Mouse (Mus musculus): ENCODE data around the gene Memo1. TPM values are rescaled to one million over a fixed set of nuclear protein-coding genes. Genes with fewer than 3 reads are reported as not detected.

Gene Memo1
- total RNA-seq, 1 experiment = 66.7 TPM

DNA sequence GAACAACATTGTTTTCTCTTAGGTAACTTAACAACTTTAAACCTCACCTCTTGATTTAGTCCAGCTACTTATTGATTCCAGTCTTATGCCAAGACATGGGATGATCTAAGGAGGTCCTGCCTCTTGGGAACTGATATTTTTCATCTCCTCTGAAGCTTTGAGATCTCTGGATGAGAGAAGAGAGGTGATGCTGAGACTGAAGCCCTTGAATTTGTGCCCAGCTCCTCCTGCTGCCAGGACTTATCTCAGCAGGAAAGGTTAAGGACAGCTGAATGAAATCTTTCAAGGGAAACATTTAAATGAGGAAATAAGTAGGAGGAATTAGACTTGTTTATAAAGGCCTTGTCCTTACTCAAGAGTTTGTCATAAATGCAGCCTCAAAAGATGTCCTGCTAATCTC, 121.6 kb downstream of the Memo1 start:
- no peak overlapping the region for H3K9ac ChIP-seq (ENCODE audit: insufficient read depth, low read depth, low read length, poor library complexity, severe bottlenecking)
- no peak overlapping the region for H3K4me3 ChIP-seq (ENCODE audit: insufficient read depth in 1 of 2, low read depth in 1 of 2, low read length in 2 of 2, poor library complexity in 1 of 2, severe bottlenecking in 1 of 2)
- TF ChIP-seq MAFK (IDR thresholded peaks at IDR 0.05; ENCODE audit: insufficient read depth, low read depth, low read length) (no peak), HCFC1 (IDR thresholded peaks at IDR 0.05; ENCODE audit: borderline replicate concordance, insufficient read depth, low read length) (no peak), CHD2 (IDR thresholded peaks at IDR 0.05; ENCODE audit: low read depth, low read length) (no peak), ZNF384 (IDR thresholded peaks at IDR 0.05; ENCODE audit: low read depth, low read length) (no peak), ZC3H11A (IDR thresholded peaks at IDR 0.05; ENCODE audit: borderline replicate concordance, low read depth, low read length) (no peak)
- no peak for DNase-seq (ENCODE audit: low read depth, low spot score)
- H3K4me1 ChIP-seq (ENCODE audit: control insufficient read depth in 2 of 2, insufficient read depth in 2 of 2, low read length in 2 of 2, poor library complexity in 1 of 2) = no peaks in the 10 kb centered on the region
- no peak overlapping the region for H3K27ac ChIP-seq (ENCODE audit: insufficient read depth, low read depth, low read length, poor library complexity, severe bottlenecking)
- in situ Hi-C loops (cut with MboI; ENCODE audit: low sequenced_read_pairs in 2 of 2, unreplicated experiment in 2 of 2) = no loop called here
- H3K36me3 ChIP-seq (ENCODE audit: control insufficient read depth, insufficient read depth, low read length, poor library complexity, severe bottlenecking) = no peaks in the 10 kb centered on the region
- H3K9me3 ChIP-seq (ENCODE audit: control insufficient read depth, insufficient read depth, low read depth, low read length) = no peaks in the 10 kb centered on the region

DNA sequence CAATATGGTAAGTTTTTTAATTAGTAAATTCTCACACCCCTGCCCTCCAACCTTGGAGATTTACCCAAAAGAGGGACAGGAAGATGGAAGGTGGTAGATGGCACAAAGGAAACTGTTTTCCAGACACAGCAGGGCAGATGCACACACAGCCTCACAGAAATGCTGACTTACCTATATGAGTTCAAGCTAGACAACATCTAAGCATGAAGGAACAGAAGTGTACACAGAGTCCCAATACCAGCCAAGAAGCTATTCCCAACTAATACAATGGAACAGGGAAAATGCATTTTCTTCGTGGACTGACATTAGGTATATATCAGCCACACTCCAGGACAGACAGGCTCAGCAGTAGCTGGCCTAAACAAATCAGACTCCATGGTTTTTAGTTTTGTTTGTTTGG, 122.5 kb downstream of the Memo1 start:
- H3K4me1 ChIP-seq (ENCODE audit: control insufficient read depth in 2 of 2, insufficient read depth in 2 of 2, low read length in 2 of 2, poor library complexity in 1 of 2) = no peaks in the 10 kb centered on the region
- H3K9ac ChIP-seq (ENCODE audit: insufficient read depth, low read depth, low read length, poor library complexity, severe bottlenecking) = no peak overlapping the region
- DNase-seq (ENCODE audit: low read depth, low spot score) = no peak
- no peak overlapping the region for H3K27ac ChIP-seq (ENCODE audit: insufficient read depth, low read depth, low read length, poor library complexity, severe bottlenecking)
- H3K9me3 ChIP-seq (ENCODE audit: control insufficient read depth, insufficient read depth, low read depth, low read length) = no peaks in the 10 kb centered on the region
- H3K36me3 ChIP-seq (ENCODE audit: control insufficient read depth, insufficient read depth, low read length, poor library complexity, severe bottlenecking) = no peaks in the 10 kb centered on the region
- TF ChIP-seq ZNF384 (IDR thresholded peaks at IDR 0.05; ENCODE audit: low read depth, low read length) = no peak
- no peak for TF ChIP-seq CHD2 (IDR thresholded peaks at IDR 0.05; ENCODE audit: low read depth, low read length)
- TF ChIP-seq HCFC1 (IDR thresholded peaks at IDR 0.05; ENCODE audit: borderline replicate concordance, insufficient read depth, low read length) = no peak
- in situ Hi-C loops (cut with MboI; ENCODE audit: low sequenced_read_pairs in 2 of 2, unreplicated experiment in 2 of 2) = no loop called here
- no peak overlapping the region for H3K4me3 ChIP-seq (ENCODE audit: insufficient read depth in 1 of 2, low read depth in 1 of 2, low read length in 2 of 2, poor library complexity in 1 of 2, severe bottlenecking in 1 of 2)

DNA sequence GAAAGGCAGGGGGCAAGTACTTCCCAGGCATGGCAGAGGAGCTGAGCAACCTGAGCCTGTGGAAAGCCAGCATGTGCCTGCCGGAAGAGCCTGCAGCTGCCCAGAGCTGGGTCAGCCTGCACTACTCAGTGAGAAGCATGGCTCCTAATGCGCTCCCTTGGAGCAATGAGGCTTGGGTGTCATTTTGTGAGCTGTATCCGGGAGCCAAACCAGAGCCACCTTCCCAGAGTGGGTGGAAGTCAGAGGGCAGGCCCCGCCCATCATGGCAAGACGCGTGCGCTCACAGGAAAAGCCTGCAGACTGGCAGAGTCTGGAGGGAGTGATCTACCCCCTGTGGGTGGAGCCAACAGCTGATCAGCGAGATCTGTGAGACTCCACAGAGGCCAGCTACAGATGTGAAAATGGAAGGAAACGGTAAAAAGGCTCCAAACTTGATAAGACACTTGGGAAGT, 135.9 kb downstream of the Memo1 start:
- Histone ChIP-seq H3K9me3 (ENCODE audit: control insufficient read depth, insufficient read depth, low read depth, low read length) (no peaks in the 10 kb centered on the region), H3K4me3 (ENCODE audit: insufficient read depth in 1 of 2, low read depth in 1 of 2, low read length in 2 of 2, poor library complexity in 1 of 2, severe bottlenecking in 1 of 2) (peak overlapping the region; percentile 40 to 70), H3K4me1 (ENCODE audit: control insufficient read depth in 2 of 2, insufficient read depth in 2 of 2, low read length in 2 of 2, poor library complexity in 1 of 2) (no peaks in the 10 kb centered on the region; a peak in 1 of 4 replicates), H3K9ac (ENCODE audit: insufficient read depth, low read depth, low read length, poor library complexity, severe bottlenecking) (no peak overlapping the region; the same call in 1 of the 2 replicates), H3K27ac (ENCODE audit: insufficient read depth, low read depth, low read length, poor library complexity, severe bottlenecking) (no peak overlapping the region), H3K36me3 (ENCODE audit: control insufficient read depth, insufficient read depth, low read length, poor library complexity, severe bottlenecking) (no peaks in the 10 kb centered on the region)
- DNase-seq (ENCODE audit: low read depth, low spot score) = peak; percentile 44
- in situ Hi-C loops (cut with MboI; ENCODE audit: low sequenced_read_pairs in 2 of 2, unreplicated experiment in 2 of 2) = no loop called here
- TF ChIP-seq ZNF384 (IDR thresholded peaks at IDR 0.05; ENCODE audit: low read depth, low read length) = no peak
- no peak for TF ChIP-seq MAFK (IDR thresholded peaks at IDR 0.05; ENCODE audit: insufficient read depth, low read depth, low read length)
- no peak for TF ChIP-seq HCFC1 (IDR thresholded peaks at IDR 0.05; ENCODE audit: borderline replicate concordance, insufficient read depth, low read length)
- no peak for TF ChIP-seq ZC3H11A (IDR thresholded peaks at IDR 0.05; ENCODE audit: borderline replicate concordance, low read depth, low read length)
- TF ChIP-seq CHD2 (IDR thresholded peaks at IDR 0.05; ENCODE audit: low read depth, low read length) = no peak

DNA sequence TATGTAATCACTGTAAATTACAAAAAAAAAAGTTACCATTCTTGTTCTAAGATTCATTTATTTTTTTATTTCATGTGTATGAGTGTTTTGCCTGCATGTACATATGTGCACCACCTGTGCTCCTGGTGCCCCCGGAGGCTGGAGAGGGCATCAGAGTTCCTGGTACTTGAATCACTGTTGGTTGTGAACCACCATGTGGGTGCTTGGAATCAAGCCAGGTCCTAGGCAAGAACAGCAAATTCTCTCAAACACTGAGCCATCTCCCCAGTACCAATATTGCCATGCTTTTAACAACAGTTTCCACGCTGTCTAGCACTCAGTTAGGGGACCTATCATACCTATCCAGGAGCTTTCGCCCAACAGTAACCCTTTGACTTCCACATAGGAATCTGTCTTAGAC, 137.2 kb downstream of the Memo1 start:
- in situ Hi-C loops (cut with MboI; ENCODE audit: low sequenced_read_pairs in 2 of 2, unreplicated experiment in 2 of 2) = no loop called here
- H3K4me3 ChIP-seq (ENCODE audit: insufficient read depth in 1 of 2, low read depth in 1 of 2, low read length in 2 of 2, poor library complexity in 1 of 2, severe bottlenecking in 1 of 2) = no peak overlapping the region
- no peak for DNase-seq (ENCODE audit: low read depth, low spot score)
- H3K9ac ChIP-seq (ENCODE audit: insufficient read depth, low read depth, low read length, poor library complexity, severe bottlenecking) = no peak overlapping the region
- no peak overlapping the region for H3K27ac ChIP-seq (ENCODE audit: insufficient read depth, low read depth, low read length, poor library complexity, severe bottlenecking)
- no peaks in the 10 kb centered on the region; a peak in 1 of 4 replicates for H3K4me1 ChIP-seq (ENCODE audit: control insufficient read depth in 2 of 2, insufficient read depth in 2 of 2, low read length in 2 of 2, poor library complexity in 1 of 2)
- TF ChIP-seq HCFC1 (IDR thresholded peaks at IDR 0.05; ENCODE audit: borderline replicate concordance, insufficient read depth, low read length) = no peak
- no peak for TF ChIP-seq CHD2 (IDR thresholded peaks at IDR 0.05; ENCODE audit: low read depth, low read length)
- no peak for TF ChIP-seq ZNF384 (IDR thresholded peaks at IDR 0.05; ENCODE audit: low read depth, low read length)
- no peak for TF ChIP-seq ZC3H11A (IDR thresholded peaks at IDR 0.05; ENCODE audit: borderline replicate concordance, low read depth, low read length)
- no peak for TF ChIP-seq MAFK (IDR thresholded peaks at IDR 0.05; ENCODE audit: insufficient read depth, low read depth, low read length)
- no peaks in the 10 kb centered on the region for H3K36me3 ChIP-seq (ENCODE audit: control insufficient read depth, insufficient read depth, low read length, poor library complexity, severe bottlenecking)
- H3K9me3 ChIP-seq (ENCODE audit: control insufficient read depth, insufficient read depth, low read depth, low read length) = no peaks in the 10 kb centered on the region

Other genes starting within 250 kb of the Memo1 start
- 0.22 TPM in 1 of 2 replicates, not detected in the other for gene Srd5a2, start 247.6 kb downstream of the Memo1 start, total RNA-seq (2012; rRNA removed)
- gene Dpy30, start 28.4 kb upstream of the Memo1 start, total RNA-seq (2012; rRNA removed) = 180 TPM in 2 replicates
- 39.0 and 48.8 TPM in 2 replicates for gene Spast, start 43.5 kb upstream of the Memo1 start, total RNA-seq (2012; rRNA removed)
- 29.9 and 40.6 TPM in 2 replicates for gene Slc30a6, start 100.1 kb upstream of the Memo1 start, total RNA-seq (2012; rRNA removed)
- 2.3 and 2.4 TPM in 2 replicates for gene Nlrc4, start 163.6 kb upstream of the Memo1 start, total RNA-seq (2012; rRNA removed)
- 69.7 and 77.9 TPM in 2 replicates for gene Yipf4, start 194.0 kb upstream of the Memo1 start, total RNA-seq (2012; rRNA removed)
- 122 and 125 TPM in 2 replicates for gene Birc6, start 232.8 kb upstream of the Memo1 start, total RNA-seq (2012; rRNA removed)

All from ES-E14 (cell line).